29 mouse cellular contexts compared by ENCODE assay signal in the genomic region with DNA sequence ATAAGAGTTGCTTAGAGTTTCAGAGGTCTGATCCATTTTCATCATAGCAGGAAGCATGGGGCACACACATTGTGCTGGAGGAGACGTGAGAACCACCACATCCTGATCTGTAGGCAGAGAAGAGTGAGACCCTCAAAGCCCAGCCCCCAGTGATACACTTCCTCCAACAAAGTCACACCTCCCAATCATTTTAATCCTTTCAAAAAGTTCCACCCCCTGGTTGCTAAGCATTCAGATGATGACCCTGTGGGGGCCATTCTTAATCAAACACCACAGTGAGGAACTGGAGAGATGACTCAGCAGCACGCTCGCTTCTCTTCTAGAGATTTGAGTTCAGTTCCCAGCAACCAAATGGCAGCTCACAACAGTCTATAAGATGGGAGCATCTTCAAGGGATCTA.
"Had no signal": no experiment of that assay in that cellular context is flagged by ENCODE, and none has a peak within 500 bp of the region (broad histone marks: within the 10 kb centered on the region; RNA-seq: fewer than 3 reads in every experiment).

No protein-coding gene starts in this region.

- H3K4me3 ChIP-seq: gastrocnemius, adult 2 months; heart, adult 2 months; heart, embryonic 13.5 days; heart, embryonic 15.5 days; hindbrain, embryonic 10.5 days; hindbrain, embryonic 12.5 days; intestine, embryonic 15.5 days; limb, embryonic 10.5 days; limb, embryonic 12.5 days; liver, embryonic 13.5 days; liver, embryonic 15.5 days had no signal

- ATAC-seq: hindbrain, embryonic 16.5 days; inflammation-experienced regulatory T-cells, adult 6 months; intestine, embryonic 15.5 days; intestine, postnatal 0 days had no signal

- H3K27ac ChIP-seq: gastrocnemius, adult 2 months; heart, adult 2 months; heart, embryonic 13.5 days; heart, embryonic 15.5 days; hindbrain, embryonic 10.5 days; hindbrain, embryonic 12.5 days; hindbrain, embryonic 14.5 days; intestine, embryonic 15.5 days; kidney, postnatal 0 days; limb, embryonic 10.5 days; limb, embryonic 12.5 days; liver, embryonic 13.5 days; liver, embryonic 15.5 days had no signal

- H3K9ac ChIP-seq: heart, embryonic 13.5 days; heart, embryonic 15.5 days; hindbrain, embryonic 12.5 days; hindbrain, embryonic 14.5 days; intestine, embryonic 15.5 days; limb, embryonic 12.5 days; liver, embryonic 13.5 days; liver, embryonic 15.5 days had no signal

- H3K9me3 ChIP-seq: heart, embryonic 13.5 days; heart, embryonic 15.5 days; hindbrain, embryonic 12.5 days; intestine, embryonic 15.5 days; limb, embryonic 10.5 days; limb, embryonic 12.5 days; liver, embryonic 13.5 days; liver, embryonic 15.5 days had no signal

- H3K27me3 ChIP-seq: heart, embryonic 15.5 days; limb, embryonic 12.5 days had no signal

- DNase-seq: gastrocnemius, adult 2 months; gastrocnemius, postnatal 10 days; gastrocnemius, postnatal 25 days; heart, adult 11 months; heart, adult 2 months; heart, postnatal 4 days; kidney, adult 18-20 months; kidney, adult 8-10 months; kidney, postnatal 14 days; kidney, postnatal 36 days; layer of hippocampus, adult 9-11 months; layer of hippocampus, postnatal 36 days; liver; liver, embryonic 13.5 days had no signal

- H3K4me2 ChIP-seq: heart, embryonic 11.5 days; heart, embryonic 13.5 days; heart, embryonic 15.5 days; hindbrain, embryonic 12.5 days; hindbrain, embryonic 14.5 days; intestine, embryonic 15.5 days; limb, embryonic 12.5 days; liver, embryonic 11.5 days; liver, embryonic 13.5 days; liver, embryonic 15.5 days had no signal

- H3K36me3 ChIP-seq: heart, embryonic 13.5 days; heart, embryonic 15.5 days; hindbrain, embryonic 10.5 days; hindbrain, embryonic 12.5 days; intestine, embryonic 15.5 days; limb, embryonic 10.5 days; limb, embryonic 12.5 days; liver, embryonic 13.5 days; liver, embryonic 15.5 days had no signal

- H3K4me1 ChIP-seq: heart, embryonic 13.5 days; heart, embryonic 15.5 days; hindbrain, embryonic 10.5 days; hindbrain, embryonic 12.5 days; intestine, embryonic 15.5 days; limb, embryonic 12.5 days; liver, embryonic 13.5 days; liver, embryonic 15.5 days had no signal
